Mouse (Mus musculus) thymus, adult 2 months (tissue): ENCODE results near the gene Nefh.

Experiments used
- CTCF ChIP-seq: fragments of 200-500 bp; IDR thresholded peaks from 2 replicates; pipeline ENCODE4 v1.5.1; 2012; ENCODE audit warnings: mild to moderate bottlenecking, control low read depth, low read length, moderate library complexity, borderline replicate concordance; ENCODE audit not compliant: control insufficient read depth, poor library complexity, insufficient read depth; ENCODE audit errors: extremely low read depth
- POLR2A ChIP-seq: fragments of 200-500 bp; IDR thresholded peaks from 2 replicates; pipeline ENCODE4 v1.6.1; 2012; ENCODE audit warnings: mild to moderate bottlenecking, low read length, control low read depth, moderate library complexity; ENCODE audit not compliant: control insufficient read depth, poor library complexity, insufficient read depth; ENCODE audit errors: extremely low read depth

DNA sequence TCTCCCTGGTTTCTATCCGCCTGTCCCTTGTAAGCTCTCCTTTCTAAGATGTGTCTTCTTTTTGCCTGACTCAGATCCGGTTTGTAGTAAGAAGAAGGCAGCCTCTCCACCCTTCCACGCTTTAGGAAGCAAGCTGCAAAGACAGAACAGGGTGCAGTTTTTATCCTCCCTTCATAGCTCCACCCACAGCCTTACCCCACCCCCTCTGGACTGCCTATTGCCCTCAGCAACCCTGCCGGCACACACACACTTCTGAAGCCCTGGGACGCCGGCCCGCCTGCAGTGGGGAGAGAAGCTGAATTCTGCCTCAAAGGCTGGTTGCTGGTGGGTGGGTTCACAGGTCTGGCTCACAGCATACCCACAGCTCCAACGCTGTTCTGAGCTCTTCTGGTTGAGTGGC is 6.1 kb upstream of the Nefh start:
- no peak for TF ChIP-seq CTCF
- TF ChIP-seq POLR2A: no peak
